Mouse (Mus musculus): ENCODE measurements around the gene Enam.

DNA sequence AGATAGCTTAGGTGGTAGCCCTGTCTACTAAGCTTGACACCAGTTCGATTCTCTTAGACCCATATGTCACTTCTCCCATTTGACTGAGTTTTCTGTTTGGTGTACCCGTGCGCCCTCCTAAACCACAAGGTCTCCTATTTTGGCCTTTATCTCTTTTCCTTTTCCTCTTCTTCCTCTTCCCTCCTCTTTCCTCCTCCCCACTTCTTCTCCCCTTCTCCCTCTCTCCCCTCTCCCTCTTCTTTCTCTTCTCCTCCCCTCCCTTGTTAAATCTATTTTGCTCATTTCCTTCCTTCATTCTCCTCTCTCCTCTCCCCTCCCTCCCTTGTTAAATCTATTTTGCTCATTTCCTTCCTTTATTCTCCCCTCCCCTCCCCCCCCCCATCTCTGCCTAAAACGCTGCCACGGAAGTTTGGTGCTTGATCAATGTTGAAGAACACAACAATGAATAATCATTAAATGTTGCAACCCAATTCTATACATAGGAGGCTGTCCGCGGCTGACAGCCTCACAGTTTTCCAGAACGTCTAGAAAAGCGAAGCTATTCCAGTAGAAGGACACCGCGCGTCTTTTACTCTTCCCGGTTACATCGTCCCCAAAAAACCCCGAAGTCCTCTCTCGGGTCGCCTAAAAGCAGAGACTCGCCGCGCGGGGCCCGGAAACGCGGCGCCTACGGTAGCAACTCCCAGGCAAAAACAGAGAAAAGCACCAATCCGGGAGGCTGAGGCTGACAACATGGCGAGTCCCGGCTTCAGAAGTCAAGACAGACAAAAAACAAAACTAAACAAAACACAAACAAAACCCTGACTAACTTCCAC lies 65.7 kb downstream of the Enam start:
- TF ChIP-seq CTCF (IDR thresholded peaks at IDR 0.05; ENCODE audit: control insufficient read depth, insufficient read depth, low read length) (no peak), POLR2A (IDR thresholded peaks at IDR 0.05; ENCODE audit: borderline replicate concordance, control insufficient read depth, low read depth, low read length) (no peak)
